Mouse (Mus musculus) intestine, embryonic 16.5 days (tissue): ENCODE results near the gene Rpap3. TPM values are rescaled to one million over a fixed set of nuclear protein-coding genes. Genes with fewer than 3 reads are reported as not detected.

Experiments used
- ATAC-seq: fragments of 200-750 bp; cut with Nextera tagmentation; 2 replicates; pipeline ENCODE4 v1.8.0; 2017; ENCODE audit warnings: moderate TSS enrichment, moderate library complexity
- H3K27ac ChIP-seq: fragments of 300-500 bp; sonication (generic); 2 replicates; pipeline ENCODE4 v1.5.1; 2014; ENCODE audit warnings: mild to moderate bottlenecking, low read length
- H3K27me3 ChIP-seq: fragments of 300-500 bp; sonication (generic); replicated peaks from 2 replicates; pipeline ENCODE4 v1.6.1; 2014; ENCODE audit warnings: low read length, control low read depth, mixed read lengths; ENCODE audit not compliant: control insufficient read depth, insufficient read depth
- H3K36me3 ChIP-seq: fragments of 300-500 bp; sonication (generic); 2 replicates; pipeline ENCODE4 v1.6.1; 2014; ENCODE audit warnings: low read length, control low read depth; ENCODE audit not compliant: control insufficient read depth, insufficient read depth
- H3K4me1 ChIP-seq: fragments of 300-500 bp; sonication (generic); 2 replicates; pipeline ENCODE4 v1.6.1; 2014; ENCODE audit warnings: low read length, control low read depth, mixed read lengths; ENCODE audit not compliant: control insufficient read depth, insufficient read depth
- H3K4me2 ChIP-seq: fragments of 300-500 bp; sonication (generic); 2 replicates; pipeline ENCODE4 v1.6.1; 2014; ENCODE audit warnings: low read depth, low read length, control low read depth
- H3K4me3 ChIP-seq: fragments of 300-500 bp; sonication (generic); 2 replicates; pipeline ENCODE4 v1.5.1; 2014; ENCODE audit warnings: mild to moderate bottlenecking, low read length
- H3K9ac ChIP-seq: fragments of 300-500 bp; sonication (generic); 2 replicates; pipeline ENCODE4 v1.6.1; 2014; ENCODE audit warnings: low read depth, low read length
- H3K9me3 ChIP-seq: fragments of 300-500 bp; sonication (generic); 2 replicates; pipeline ENCODE4 v1.6.1; 2016; ENCODE audit warnings: low read length, control low read depth; ENCODE audit not compliant: control insufficient read depth
- WGBS: fragments of 180-500 bp; shearing (Covaris S2); extraction: QIAGEN DNeasy Blood & Tissue Kit; methylation state at CpG from one replicate; pipeline ENCODE4 v1.1.7; 2014; 5-methylcytosine and 5-hydroxymethylcytosine counted together
- polyA plus RNA-seq: library from polyadenylated mRNA; unstranded; fragments of >200 nt; fragmentation: Nextera tagmentation; extraction: Ambion mirVana; gene quantifications from 2 replicates; pipeline ENCODE4 v1.2.1, GENCODE M21; 2015

The Rpap3 gene
- polyA plus RNA-seq, 1 experiment from 2014 or later = 18.8 TPM

GRCm38 (mm10) chr15:97684118-97684517 lies 21.5 kb downstream of the Rpap3 start:
- Histone ChIP-seq H3K4me2 (no peak overlapping the region), H3K9ac (no peak overlapping the region), H3K4me1 (no peaks in the 10 kb centered on the region), H3K4me3 (no peak overlapping the region), H3K9me3 (no peaks in the 10 kb centered on the region), H3K27ac (no peak overlapping the region), H3K36me3 (peaks cover 7% of the 10 kb centered on the region; the same call in 1 of the 2 replicates), H3K27me3 (no peaks in the 10 kb centered on the region)
- ATAC-seq = no peak
- 95% methylated on average over 9 of the region's 9 CpGs for WGBS

DNA sequence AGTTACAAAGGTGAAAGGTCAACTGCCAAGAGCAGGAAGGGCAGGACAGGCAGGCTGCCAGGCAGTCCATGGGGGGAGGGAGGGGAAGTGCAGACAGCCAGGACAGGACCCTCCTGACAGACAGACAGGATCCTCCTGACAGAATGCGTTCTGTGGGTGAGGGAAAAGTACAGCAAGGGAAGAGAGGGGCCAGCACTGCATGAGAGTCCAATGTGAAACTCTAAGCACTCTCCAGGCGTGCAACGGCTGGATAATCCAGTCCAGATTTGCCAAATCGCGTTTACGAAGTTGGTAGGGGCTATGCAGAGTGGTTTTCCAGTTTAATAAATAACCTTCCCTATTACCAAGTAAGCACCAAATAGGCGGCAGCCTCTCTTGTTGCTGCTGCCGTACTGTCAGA lies 23.6 kb downstream of the Rpap3 start:
- Histone ChIP-seq H3K9me3 (no peaks in the 10 kb centered on the region), H3K4me2 (no peak overlapping the region), H3K36me3 (peaks cover 11% of the 10 kb centered on the region; the same call in 1 of the 2 replicates), H3K27me3 (no peaks in the 10 kb centered on the region), H3K27ac (no peak overlapping the region), H3K4me3 (no peak overlapping the region), H3K9ac (no peak overlapping the region), H3K4me1 (no peaks in the 10 kb centered on the region)
- 70% methylated on average over 8 of the region's 8 CpGs for WGBS
- 0 out of 2 replicates have a peak, but pooled peaks have one; percentile 23 for ATAC-seq

DNA sequence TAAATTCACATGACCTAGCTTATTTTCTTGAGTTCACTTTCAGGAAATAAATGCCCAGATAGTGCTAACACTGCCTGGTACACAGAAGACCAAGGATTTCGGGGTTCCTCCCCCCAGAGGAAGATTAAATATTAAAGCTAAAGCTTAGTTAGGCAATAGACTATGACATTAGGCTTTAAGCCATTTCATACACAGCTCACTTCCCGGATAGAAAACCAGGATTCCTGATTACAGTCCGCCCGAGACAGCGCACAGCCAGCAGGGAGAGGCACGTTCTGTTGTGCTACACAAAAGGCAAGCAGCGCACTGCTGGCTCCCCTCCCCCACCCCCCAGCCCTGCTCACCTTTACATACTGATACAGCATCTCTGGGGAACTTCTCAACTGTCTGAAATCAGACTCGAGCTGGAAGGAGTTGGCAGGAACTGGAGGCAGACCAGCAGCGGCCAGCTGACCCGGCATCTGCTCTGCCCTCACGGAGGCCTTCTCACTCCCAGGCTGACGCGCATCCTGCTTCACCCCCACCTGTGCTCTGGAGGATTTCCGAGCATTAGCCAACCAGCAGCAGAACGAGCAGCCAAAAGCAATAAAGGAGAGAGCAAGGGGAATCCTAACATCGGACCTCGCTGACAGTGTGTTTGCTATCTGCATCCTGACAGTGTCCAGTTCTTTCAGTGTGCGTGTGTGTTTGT lies 25.5 kb downstream of the Rpap3 start:
- H3K36me3 ChIP-seq = peaks cover 14% of the 10 kb centered on the region; the same call in 1 of the 2 replicates
- H3K4me3 ChIP-seq = no peak overlapping the region
- 0 out of 2 replicates have a peak, but pooled peaks have one; percentile 36 for ATAC-seq
- H3K27ac ChIP-seq = no peak overlapping the region
- H3K27me3 ChIP-seq = no peaks in the 10 kb centered on the region
- no peaks in the 10 kb centered on the region for H3K9me3 ChIP-seq
- 70% methylated on average over 18 of the region's 18 CpGs for WGBS
- H3K4me1 ChIP-seq = no peaks in the 10 kb centered on the region
- no peak overlapping the region for H3K4me2 ChIP-seq
- H3K9ac ChIP-seq = no peak overlapping the region

- H3K9ac ChIP-seq = no peak overlapping the region
- H3K4me2 ChIP-seq = no peak overlapping the region
- H3K27me3 ChIP-seq = no peaks in the 10 kb centered on the region
- WGBS = 90% methylated on average over 3 of the region's 3 CpGs
- H3K27ac ChIP-seq = no peak overlapping the region
- H3K4me1 ChIP-seq = no peaks in the 10 kb centered on the region
- H3K4me3 ChIP-seq = no peak overlapping the region
- H3K36me3 ChIP-seq = peaks cover 13% of the 10 kb centered on the region; the same call in 1 of the 2 replicates
- no peak for ATAC-seq
- no peaks in the 10 kb centered on the region for H3K9me3 ChIP-seq
Measured at GRCm38 (mm10) chr15:97677341-97677740, 28.3 kb downstream of the Rpap3 start.

DNA sequence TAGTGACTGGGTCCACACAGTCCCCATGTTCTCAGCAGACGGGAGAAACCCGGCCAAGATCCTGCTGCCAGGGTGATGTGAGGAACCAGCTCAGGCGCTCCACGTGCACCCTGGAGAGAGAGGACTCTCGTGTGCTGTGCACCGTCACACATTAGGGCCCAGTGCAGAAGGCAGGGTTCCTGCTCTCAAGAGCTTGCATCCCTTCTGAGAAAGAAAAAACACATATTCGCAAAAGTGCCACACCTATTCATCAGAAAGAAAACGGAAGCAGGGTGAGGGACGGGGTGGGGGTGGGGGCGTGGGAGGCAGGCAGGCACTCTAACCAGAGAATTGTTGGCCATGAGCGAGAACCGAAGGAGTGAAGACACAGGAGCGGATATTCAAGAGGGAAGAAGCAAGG lies 29.7 kb downstream of the Rpap3 start:
- 91% methylated on average over 13 of the region's 13 CpGs for WGBS
- Histone ChIP-seq H3K4me1 (no peaks in the 10 kb centered on the region), H3K4me2 (no peak overlapping the region), H3K27me3 (no peaks in the 10 kb centered on the region), H3K27ac (no peak overlapping the region), H3K4me3 (no peak overlapping the region), H3K9me3 (no peaks in the 10 kb centered on the region), H3K9ac (no peak overlapping the region), H3K36me3 (peaks cover 13% of the 10 kb centered on the region; the same call in 1 of the 2 replicates)
- no peak for ATAC-seq

- H3K27me3 ChIP-seq = no peaks in the 10 kb centered on the region
- 93% methylated on average over 4 of the region's 4 CpGs for WGBS
- ATAC-seq = no peak
- H3K27ac ChIP-seq = no peak overlapping the region
- H3K9me3 ChIP-seq = no peaks in the 10 kb centered on the region
- H3K4me1 ChIP-seq = no peaks in the 10 kb centered on the region
- H3K36me3 ChIP-seq = peaks cover 13% of the 10 kb centered on the region; the same call in 1 of the 2 replicates
- H3K4me2 ChIP-seq = no peak overlapping the region
- H3K9ac ChIP-seq = no peak overlapping the region
- H3K4me3 ChIP-seq = no peak overlapping the region
Measured at GRCm38 (mm10) chr15:97674423-97674822, 31.2 kb downstream of the Rpap3 start.

DNA sequence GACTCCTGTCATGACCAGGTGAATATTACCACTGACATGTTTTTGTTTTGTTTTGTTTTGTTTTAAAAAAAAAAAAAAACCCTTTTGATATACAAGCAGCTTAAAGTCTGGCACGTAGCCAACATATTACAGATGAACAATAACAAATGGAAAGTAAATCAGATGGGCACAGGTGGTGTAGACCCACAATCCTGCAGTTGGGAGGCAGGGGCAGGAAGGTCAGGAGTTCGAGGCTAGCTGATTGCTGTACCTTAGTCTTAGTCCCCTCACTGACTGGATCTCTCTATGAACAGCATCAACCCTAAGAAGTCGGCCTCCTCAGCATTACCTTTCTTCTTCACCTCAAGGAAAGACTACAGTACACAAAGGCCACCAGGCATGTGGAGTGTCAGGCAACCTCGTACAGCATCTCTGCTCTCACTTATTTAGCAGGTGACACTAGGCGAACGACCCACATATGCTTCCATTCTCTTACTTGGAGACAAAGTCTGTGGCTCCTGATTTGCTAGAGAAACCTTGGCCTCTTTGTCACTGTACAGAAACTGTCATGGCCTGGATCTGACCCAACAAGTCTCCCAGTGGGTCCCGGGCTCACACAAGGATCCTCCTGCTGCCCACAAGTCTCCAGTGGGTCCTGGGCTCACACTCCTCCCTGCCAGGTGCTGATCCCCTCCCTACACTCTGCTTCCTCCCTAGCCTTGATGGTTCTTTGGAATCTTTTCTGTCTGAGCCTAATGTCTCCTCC lies 32.2 kb downstream of the Rpap3 start:
- Histone ChIP-seq H3K4me2 (no peak overlapping the region), H3K27ac (no peak overlapping the region), H3K4me1 (no peaks in the 10 kb centered on the region), H3K9ac (no peak overlapping the region), H3K4me3 (no peak overlapping the region), H3K36me3 (peaks cover 13% of the 10 kb centered on the region; the same call in 1 of the 2 replicates), H3K9me3 (no peaks in the 10 kb centered on the region), H3K27me3 (no peaks in the 10 kb centered on the region)
- WGBS = 85% methylated on average over 7 of the region's 7 CpGs
- ATAC-seq = no peak

- no peak for ATAC-seq
- WGBS = 70% methylated on average over 9 of the region's 9 CpGs
- peaks cover 8% of the 10 kb centered on the region; the same call in 1 of the 2 replicates for H3K36me3 ChIP-seq
Measured at GRCm38 (mm10) chr15:97672211-97672765, 33.3 kb downstream of the Rpap3 start.

GRCm38 (mm10) chr15:97670554-97670953 lies 35.1 kb downstream of the Rpap3 start:
- H3K4me1 ChIP-seq = no peaks in the 10 kb centered on the region
- WGBS = 85% methylated on average over 6 of the region's 6 CpGs
- H3K4me2 ChIP-seq = no peak overlapping the region
- H3K27me3 ChIP-seq = no peaks in the 10 kb centered on the region
- H3K9ac ChIP-seq = no peak overlapping the region
- H3K36me3 ChIP-seq = peaks cover 5% of the 10 kb centered on the region; the same call in 1 of the 2 replicates
- no peak overlapping the region for H3K27ac ChIP-seq
- no peak overlapping the region for H3K4me3 ChIP-seq
- no peak for ATAC-seq
- H3K9me3 ChIP-seq = no peaks in the 10 kb centered on the region

More at GRCm38 (mm10) chr15:97672211-97672765, 33.3 kb downstream of the Rpap3 start:
- Histone ChIP-seq H3K4me1 (no peaks in the 10 kb centered on the region), H3K27me3 (no peaks in the 10 kb centered on the region), H3K9me3 (no peaks in the 10 kb centered on the region), H3K4me3 (no peak overlapping the region), H3K27ac (no peak overlapping the region), H3K9ac (no peak overlapping the region), H3K4me2 (no peak overlapping the region)
